Mouse (Mus musculus): ENCODE measurements around the gene Cxcl12.

Cxcl12 gene

DNA sequence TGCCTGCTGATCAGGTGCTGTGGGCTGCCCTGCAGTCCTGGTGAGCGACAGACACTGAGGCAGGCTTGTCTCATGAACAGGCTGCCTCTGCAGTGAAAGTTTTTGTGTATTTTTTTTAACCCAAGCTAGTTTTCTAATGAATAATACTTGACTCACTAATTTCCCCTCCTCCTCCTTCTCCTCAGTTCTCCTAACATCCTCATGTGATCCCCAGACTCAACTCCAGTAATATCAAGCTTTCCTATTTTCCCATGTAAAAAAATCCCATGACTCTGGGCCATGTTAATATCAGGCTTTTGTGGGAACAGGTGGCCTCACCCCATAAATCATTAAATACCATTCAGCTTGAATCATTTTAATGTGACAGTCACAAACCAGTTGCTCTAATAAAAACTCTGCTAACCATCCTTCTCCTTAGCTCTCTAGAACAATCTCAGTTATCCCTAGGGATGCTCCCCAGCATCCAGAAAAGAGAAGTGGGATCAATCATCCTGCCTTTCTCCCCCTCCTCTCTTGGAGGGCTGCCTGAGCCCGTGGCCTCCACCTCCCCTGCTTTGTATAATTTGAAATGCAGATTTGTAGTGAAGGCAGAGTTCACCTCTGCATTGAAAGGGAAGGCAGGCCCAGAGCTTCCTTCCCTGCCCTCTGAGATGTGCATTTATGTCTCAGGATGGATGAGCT lies 6.9 kb downstream of the Cxcl12 start:
- no peak for DNase-seq

- peak in 1 of 2 experiments; percentile 40 for DNase-seq
These were observed 8.1 kb downstream of the Cxcl12 start for GRCm38 (mm10) chr6:117176406-117176805.

GRCm38 (mm10) chr6:117180303-117180702 lies 12.0 kb downstream of the Cxcl12 start:
- no peak for DNase-seq

DNA sequence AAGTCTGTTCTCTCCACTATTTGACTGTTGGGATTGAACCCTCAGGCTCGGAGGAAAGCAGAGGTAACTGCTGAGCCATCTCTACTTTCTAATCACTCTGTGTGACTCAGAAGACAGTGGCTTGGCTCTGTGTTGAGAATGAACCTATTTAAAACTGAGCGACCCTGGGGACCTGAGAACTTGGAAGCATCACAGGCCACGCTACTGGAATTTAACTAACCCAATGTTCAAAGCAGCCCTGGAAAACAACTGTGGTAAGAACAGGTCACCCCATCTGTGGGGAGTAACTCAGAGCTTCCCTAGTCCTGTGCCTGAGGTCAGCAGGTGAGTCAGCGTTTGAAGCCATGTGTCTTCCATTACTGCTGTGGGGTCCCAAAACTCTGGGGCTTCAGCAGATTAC lies 17.0 kb downstream of the Cxcl12 start:
- no peak for DNase-seq

GRCm38 (mm10) chr6:117190453-117190852 lies 22.1 kb downstream of the Cxcl12 start:
- DNase-seq: no peak

GRCm38 (mm10) chr6:117191741-117192140 lies 23.4 kb downstream of the Cxcl12 start:
- peak; percentile 40 to 51 for DNase-seq

- DNase-seq: no peak
These were observed 24.3 kb downstream of the Cxcl12 start for GRCm38 (mm10) chr6:117192678-117193077.

- DNase-seq: no peak
These were observed 26.9 kb downstream of the Cxcl12 start for GRCm38 (mm10) chr6:117195270-117195669.

DNA sequence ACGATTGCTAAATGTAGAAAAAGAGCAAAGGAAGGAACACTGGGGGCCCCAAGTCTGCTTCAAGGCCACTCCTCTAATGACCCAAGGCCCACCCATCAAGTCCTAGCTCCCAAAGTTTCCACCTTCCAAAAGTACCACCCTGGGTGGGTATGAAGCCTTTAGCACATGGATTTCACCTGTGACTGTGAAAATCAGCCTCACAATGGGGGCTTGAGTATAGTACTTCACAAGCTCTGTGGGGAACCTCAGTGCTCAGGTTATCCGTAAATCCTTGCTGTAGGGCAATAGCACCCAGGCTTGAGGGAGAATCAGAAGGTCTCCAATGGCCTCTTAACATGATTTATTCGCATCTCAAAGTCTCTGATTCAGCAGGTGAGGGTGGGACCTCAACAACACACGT lies 30.5 kb downstream of the Cxcl12 start:
- DNase-seq: no peak

DNA sequence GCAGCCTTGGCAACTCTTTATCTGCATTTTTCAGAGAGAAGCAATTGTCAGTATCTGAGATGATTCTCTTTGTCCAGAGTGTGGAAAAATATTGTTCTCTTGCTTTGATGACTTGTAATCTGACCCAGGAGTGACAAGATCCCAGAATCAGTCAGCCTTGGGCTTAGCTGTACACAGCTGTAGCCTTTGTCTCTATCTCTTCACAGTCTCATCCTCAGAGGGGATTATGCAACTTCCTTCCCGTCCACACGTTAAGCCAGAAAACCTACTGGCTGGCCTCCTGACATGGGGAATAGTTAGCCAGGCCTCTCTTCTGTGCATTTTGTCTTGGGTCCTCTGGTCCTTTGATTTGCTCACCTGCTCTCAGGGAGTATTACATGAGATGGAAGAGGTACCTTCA lies 31.4 kb downstream of the Cxcl12 start:
- no peak for DNase-seq

DNA sequence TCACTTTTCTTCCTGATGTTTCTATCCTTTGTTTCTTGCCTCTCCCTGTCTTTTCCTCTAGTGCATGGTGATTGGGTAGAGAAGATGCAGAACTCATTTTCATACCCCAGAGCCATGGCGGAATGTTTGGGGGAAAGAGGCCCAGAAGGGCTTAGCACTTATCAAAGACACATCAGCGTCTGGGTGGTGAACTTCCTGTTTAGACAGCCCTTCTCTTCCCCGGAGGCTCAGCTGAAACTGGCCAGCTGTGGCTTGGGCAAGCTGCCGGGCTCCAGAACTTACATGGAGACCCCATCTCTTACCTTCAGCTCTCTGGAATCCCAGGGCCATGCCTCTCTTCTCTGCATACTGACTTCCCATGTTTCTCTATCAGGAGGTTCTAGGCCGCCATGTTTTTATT lies 32.6 kb downstream of the Cxcl12 start:
- DNase-seq: no peak

DNA sequence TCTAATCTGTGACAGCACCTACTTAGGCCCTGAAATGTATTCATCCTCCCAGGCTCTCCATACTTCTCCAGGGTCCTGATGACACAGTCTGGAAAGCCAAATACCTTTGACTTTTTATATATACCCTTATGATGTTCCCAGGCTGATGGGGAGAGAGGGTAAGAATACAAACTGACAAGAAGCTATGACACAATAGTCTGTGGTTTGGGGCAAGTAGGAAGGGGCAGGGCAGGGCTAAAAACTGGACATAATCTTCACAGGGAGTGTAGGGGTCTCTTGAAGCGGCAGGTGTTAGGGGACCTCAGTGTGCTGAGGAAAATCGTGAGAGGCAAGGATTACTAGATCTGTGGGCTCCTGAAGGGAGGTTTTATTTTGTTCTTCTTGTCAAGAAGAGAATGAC lies 33.1 kb downstream of the Cxcl12 start:
- no peak for DNase-seq

GRCm38 (mm10) chr6:117201859-117202258 lies 33.5 kb downstream of the Cxcl12 start:
- no peak for DNase-seq

DNA sequence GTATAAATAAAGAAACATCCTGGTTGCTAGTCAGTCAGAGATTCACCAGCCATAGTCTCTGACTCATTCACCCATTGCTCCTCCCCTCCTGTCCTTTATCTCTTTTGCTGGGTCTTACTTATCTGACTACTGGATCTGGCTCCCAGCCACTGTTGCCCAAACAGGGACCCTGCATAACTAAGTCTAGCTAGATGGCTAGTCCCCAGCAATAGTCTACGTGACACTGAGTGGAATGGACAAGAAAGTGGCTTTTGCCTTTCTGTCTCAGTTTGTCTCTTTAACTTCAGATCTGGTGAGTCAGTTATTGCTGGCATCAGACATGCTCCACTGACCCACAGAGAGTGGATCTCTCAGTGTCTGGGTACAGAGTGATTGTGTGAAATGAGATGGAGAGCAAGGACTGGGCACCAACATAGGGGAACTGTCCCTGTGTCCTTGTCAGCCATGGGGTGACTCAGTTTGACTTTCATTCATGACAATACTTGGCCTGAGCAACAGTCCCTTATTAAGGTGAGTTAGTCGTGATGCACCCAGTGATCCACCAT lies 34.6 kb downstream of the Cxcl12 start:
- no peak for DNase-seq

DNA sequence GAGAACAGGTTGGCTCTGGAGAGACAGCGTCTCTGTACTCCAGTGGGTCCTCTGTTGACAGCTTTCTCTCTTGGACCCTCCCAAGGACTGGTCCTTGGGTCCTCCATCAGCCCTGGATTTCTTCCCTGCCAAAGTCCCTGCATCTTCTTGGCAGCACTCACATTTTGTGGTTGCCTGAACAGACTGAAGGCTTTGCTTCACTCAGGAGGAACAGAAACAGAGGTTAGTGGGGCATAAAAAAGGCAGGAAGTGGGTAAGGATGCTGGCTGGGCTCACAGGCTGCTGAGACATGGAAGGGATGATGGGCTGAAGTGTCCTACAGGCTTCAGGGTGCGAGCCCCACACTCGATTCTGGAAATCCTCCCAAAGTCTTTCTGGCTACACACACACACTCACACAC lies 35.8 kb downstream of the Cxcl12 start:
- DNase-seq: no peak

GRCm38 (mm10) chr6:117206834-117207233 lies 38.5 kb downstream of the Cxcl12 start:
- DNase-seq: no peak

DNA sequence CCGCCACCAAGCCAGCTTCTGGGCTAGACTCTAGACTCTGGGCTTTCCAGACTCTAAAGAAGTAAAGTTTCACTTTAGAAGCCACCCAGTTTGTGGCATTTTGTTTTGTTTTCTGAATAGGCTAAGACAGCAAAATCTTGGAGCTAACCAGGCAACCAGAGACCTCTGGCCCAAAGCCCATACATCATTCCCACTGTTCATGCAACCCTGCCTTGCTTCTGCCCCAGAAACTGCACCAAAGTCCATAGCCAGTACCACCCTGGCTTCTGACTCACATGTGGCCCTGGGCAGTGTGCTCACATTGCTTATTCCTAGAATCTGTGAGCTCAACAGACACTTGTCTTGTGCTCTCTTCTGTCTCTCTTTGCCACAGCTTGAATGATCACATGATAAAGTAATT lies 39.0 kb downstream of the Cxcl12 start:
- no peak for DNase-seq

DNA sequence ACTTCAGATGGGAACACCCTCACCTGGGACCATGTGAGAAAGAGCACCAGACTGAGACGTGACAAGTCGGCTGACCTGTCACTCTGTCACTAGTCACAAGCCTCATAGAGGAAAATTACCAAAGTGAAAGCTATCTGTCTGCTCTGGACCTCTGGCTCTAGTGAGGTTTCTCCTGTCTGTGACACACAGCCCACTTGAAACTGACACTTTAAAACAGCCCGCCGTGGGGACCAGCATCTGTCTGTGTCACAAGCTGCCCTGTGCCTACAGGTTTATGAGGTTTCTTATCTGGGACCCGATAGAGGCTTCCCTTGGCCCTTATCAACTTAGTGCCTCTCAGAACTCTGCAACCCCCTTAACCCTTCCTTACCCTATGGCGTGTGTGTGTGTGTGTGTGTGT lies 41.8 kb downstream of the Cxcl12 start:
- no peak for DNase-seq

- DNase-seq: no peak
These were observed 42.2 kb downstream of the Cxcl12 start for GRCm38 (mm10) chr6:117210536-117210935.

GRCm38 (mm10) chr6:117214506-117214905 lies 46.2 kb downstream of the Cxcl12 start:
- no peak for DNase-seq

DNA sequence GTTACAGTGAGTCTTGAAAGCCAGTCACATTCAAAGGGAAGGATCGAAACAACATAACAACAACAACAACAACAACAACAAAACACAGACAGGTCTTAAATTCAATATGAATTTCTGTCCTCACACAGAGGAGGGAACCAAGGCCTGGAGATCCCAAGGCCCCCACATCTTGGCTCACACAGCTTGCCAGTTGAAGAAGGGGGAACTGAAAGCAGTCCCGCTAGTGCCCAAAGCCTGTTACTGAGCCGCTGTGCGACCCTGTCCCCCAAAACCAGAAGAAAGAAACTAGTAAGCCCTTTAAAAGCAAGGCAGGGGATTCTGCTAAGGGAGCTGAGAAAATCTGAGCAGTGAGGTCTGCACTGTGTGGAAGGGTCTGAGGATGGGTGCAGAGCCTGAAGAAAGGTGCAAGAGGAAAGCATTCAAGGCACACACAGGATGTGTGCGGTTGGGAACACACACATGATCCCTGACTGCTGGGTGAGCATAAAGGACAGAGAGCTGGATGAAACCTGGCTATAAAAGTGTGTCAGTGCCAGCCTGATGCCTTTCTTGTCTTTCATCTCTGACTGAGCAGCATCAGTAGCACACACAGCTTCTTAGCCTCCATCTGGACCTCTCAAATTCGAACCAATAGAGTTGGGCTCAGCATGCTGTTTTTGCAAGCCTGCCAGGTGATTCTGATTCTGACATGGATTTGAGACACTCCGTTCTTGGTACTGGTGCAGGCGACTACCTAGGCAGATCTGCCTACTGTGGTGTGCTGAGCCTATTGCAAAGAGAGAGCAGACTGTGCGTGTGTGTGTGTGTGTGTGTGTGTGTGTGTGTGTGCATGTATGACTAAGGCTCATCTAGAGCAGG lies 50.3 kb downstream of the Cxcl12 start:
- peak; percentile 83 to 84 for DNase-seq

GRCm38 (mm10) chr6:117219300-117219680 lies 51.0 kb downstream of the Cxcl12 start:
- DNase-seq: no peak

DNA sequence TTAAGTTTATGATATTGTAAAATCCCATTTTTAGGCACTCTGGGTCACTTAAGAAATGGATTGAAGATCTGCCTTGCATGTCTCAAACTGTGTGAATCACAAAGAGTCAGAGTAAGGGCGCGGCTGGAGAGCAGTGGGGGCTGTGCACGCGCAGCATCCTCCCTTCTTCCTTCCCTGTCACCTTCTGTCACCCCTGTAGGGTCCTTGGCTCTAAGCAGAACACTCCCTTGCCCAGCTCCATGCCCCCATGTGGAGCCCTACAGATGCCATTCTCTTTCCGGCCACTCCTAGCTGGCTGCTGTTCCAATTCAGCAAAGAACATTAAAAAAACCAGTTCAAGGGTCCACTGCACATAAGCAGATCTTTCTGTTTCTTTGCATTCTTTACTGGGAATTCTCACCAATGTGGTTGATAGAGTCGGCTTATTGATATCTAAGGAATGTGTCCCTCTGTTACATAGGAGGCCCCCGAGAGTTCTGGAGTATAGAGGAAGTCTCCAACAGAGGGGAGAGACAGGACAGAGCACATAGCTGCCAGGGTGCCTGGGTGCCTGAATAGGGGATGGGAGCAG lies 51.7 kb downstream of the Cxcl12 start:
- DNase-seq: peak; percentile 76 to 87
